Mouse (Mus musculus) CH12.LX (cell line): Measurements from ENCODE around the gene Gm45623. TPM values are rescaled to one million over a fixed set of nuclear protein-coding genes. Genes with fewer than 3 reads are reported as not detected.

Experiments used
- DNase-seq: peaks from one replicate; pipeline ENCODE4 v3.0.0-alpha.2; 2013; ENCODE audit errors: extremely low read depth
- H3K27ac ChIP-seq: 2 replicates; pipeline ENCODE4 v1.5.1; 2012; ENCODE audit warnings: low read depth, mild to moderate bottlenecking, control low read depth, moderate library complexity; ENCODE audit not compliant: insufficient read depth
- H3K27me3 ChIP-seq: replicated peaks from 2 replicates; pipeline ENCODE3; 2012; ENCODE audit warnings: inconsistent platforms
- H3K36me3 ChIP-seq, 2 experiments: replicated peaks in 1 of 2; 2 replicates each; pipeline versions ENCODE3 to v1.6.1; 2012; ENCODE audit warnings: inconsistent platforms in 1 of 2, low read length in 1 of 2, mild to moderate bottlenecking in 1 of 2, mixed read lengths in 1 of 2, moderate library complexity in 1 of 2; ENCODE audit not compliant: control insufficient read depth in 1 of 2, insufficient read depth in 1 of 2
- H3K4me1 ChIP-seq, 2 experiments: 2 replicates each; pipeline ENCODE4 v1.6.1; 2012; ENCODE audit warnings: inconsistent platforms in 1 of 2, moderate library complexity in 1 of 2; ENCODE audit not compliant: insufficient read depth in 2 of 2, control insufficient read depth in 1 of 2
- H3K4me2 ChIP-seq: 2 replicates; pipeline ENCODE4 v1.6.1; 2012; ENCODE audit warnings: low read depth, mild to moderate bottlenecking, control low read depth; ENCODE audit not compliant: poor library complexity, insufficient read depth, severe bottlenecking
- H3K4me3 ChIP-seq, 3 experiments: fragments of 150-350 bp in 1 of 3; sonication (generic) in 1 of 3; replicated peaks in 1 of 3; 2 replicates each; pipeline versions ENCODE3 to v1.5.1; 2011 to 2012; ENCODE audit warnings: low read depth in 2 of 3, low read length in 2 of 3, mild to moderate bottlenecking in 2 of 3, moderate library complexity in 2 of 3, control low read depth in 1 of 3, improper control_type of control experiment in 1 of 3, inconsistent platforms in 1 of 3, mixed read lengths in 1 of 3; ENCODE audit not compliant: poor library complexity in 1 of 3
- H3K79me2 ChIP-seq: replicated peaks from 2 replicates; pipeline ENCODE4 v1.6.1; 2012; ENCODE audit warnings: mild to moderate bottlenecking, moderate library complexity; ENCODE audit not compliant: control insufficient read depth, poor library complexity, insufficient read depth, severe bottlenecking; ENCODE audit errors: extremely low read depth
- H3K9ac ChIP-seq: 2 replicates; pipeline ENCODE4 v1.6.1; 2012; ENCODE audit warnings: low read depth, mild to moderate bottlenecking, control low read depth, moderate library complexity; ENCODE audit not compliant: insufficient read depth
- H3K9me3 ChIP-seq: replicated peaks from 2 replicates; pipeline ENCODE3; 2012; ENCODE audit warnings: low read length, inconsistent platforms, mixed read lengths
- BHLHE40 ChIP-seq: IDR thresholded peaks from 2 replicates; pipeline ENCODE4 v1.6.1; 2011; ENCODE audit warnings: mild to moderate bottlenecking, low read depth, low read length, improper control_type of control experiment
- CHD2 ChIP-seq: IDR thresholded peaks from 2 replicates; pipeline ENCODE4 v1.6.1; 2011; ENCODE audit warnings: low read length, improper control_type of control experiment
- CTCF ChIP-seq, 2 experiments: IDR thresholded peaks in 1 of 2; conservative IDR thresholded peaks in 1 of 2; 2 replicates each; pipeline ENCODE4 v1.5.1; 2011 to 2012; ENCODE audit warnings: low read depth in 2 of 2, low read length in 2 of 2, improper control_type of control experiment in 1 of 2, inconsistent platforms in 1 of 2, mild to moderate bottlenecking in 1 of 2, moderate library complexity in 1 of 2
- E2F4 ChIP-seq: IDR thresholded peaks from 2 replicates; pipeline ENCODE4 v1.6.1; 2011; ENCODE audit warnings: low read depth, low read length, improper control_type of control experiment; ENCODE audit not compliant: insufficient replicate concordance
- EP300 ChIP-seq: IDR thresholded peaks from 2 replicates; pipeline ENCODE4 v1.6.1; 2011; ENCODE audit warnings: low read length, improper control_type of control experiment
- KAT2A ChIP-seq: IDR thresholded peaks from 2 replicates; pipeline ENCODE4 v1.6.1; 2012; ENCODE audit warnings: low read length, improper control_type of control experiment, inconsistent platforms; ENCODE audit not compliant: insufficient replicate concordance
- MAFK ChIP-seq: IDR thresholded peaks from 2 replicates; pipeline ENCODE4 v1.6.1; 2011; ENCODE audit warnings: low read length, improper control_type of control experiment; ENCODE audit not compliant: insufficient replicate concordance
- MEF2A ChIP-seq: IDR thresholded peaks from 2 replicates; pipeline ENCODE4 v1.6.1; 2014; ENCODE audit warnings: low read depth, mild to moderate bottlenecking, inconsistent platforms, low read length, improper control_type of control experiment, borderline replicate concordance
- MXI1 ChIP-seq: IDR thresholded peaks from 2 replicates; pipeline ENCODE4 v1.6.1; 2011; ENCODE audit warnings: mild to moderate bottlenecking, low read depth, low read length, improper control_type of control experiment
- PAX5 ChIP-seq: IDR thresholded peaks from 2 replicates; pipeline ENCODE4 v1.6.1; 2012; ENCODE audit warnings: low read length, inconsistent platforms, mixed read lengths
- RCOR1 ChIP-seq: conservative IDR thresholded peaks from 2 replicates; pipeline ENCODE4 v1.6.1; 2012; ENCODE audit warnings: low read depth, mild to moderate bottlenecking, inconsistent platforms, low read length, improper control_type of control experiment
- SIN3A ChIP-seq: IDR thresholded peaks from 2 replicates; pipeline ENCODE4 v1.6.1; 2012; ENCODE audit warnings: low read length, improper control_type of control experiment, inconsistent platforms
- TBP ChIP-seq: conservative IDR thresholded peaks from 2 replicates; pipeline ENCODE4 v1.6.1; 2011; ENCODE audit warnings: low read depth, low read length, improper control_type of control experiment
- TCF12 ChIP-seq: IDR thresholded peaks from 2 replicates; pipeline ENCODE4 v1.6.1; 2014; ENCODE audit warnings: low read depth, mild to moderate bottlenecking, inconsistent platforms, low read length, improper control_type of control experiment
- USF1 ChIP-seq: IDR thresholded peaks from 2 replicates; pipeline ENCODE4 v1.6.1; 2014; ENCODE audit warnings: low read depth, mild to moderate bottlenecking, inconsistent platforms, low read length, improper control_type of control experiment
- ZC3H11A ChIP-seq: IDR thresholded peaks from 2 replicates; pipeline ENCODE4 v1.6.1; 2012; ENCODE audit warnings: low read depth, mild to moderate bottlenecking, inconsistent platforms, low read length, improper control_type of control experiment
- ZKSCAN1 ChIP-seq: IDR thresholded peaks from 2 replicates; pipeline ENCODE4 v1.6.1; 2012; ENCODE audit warnings: low read depth, inconsistent platforms, low read length, improper control_type of control experiment, borderline replicate concordance
- ZMIZ1 ChIP-seq: IDR thresholded peaks from 2 replicates; pipeline ENCODE4 v1.6.1; 2012; ENCODE audit warnings: low read depth, mild to moderate bottlenecking, inconsistent platforms, low read length, improper control_type of control experiment
- ZNF384 ChIP-seq: IDR thresholded peaks from 2 replicates; pipeline ENCODE4 v1.6.1; 2012; ENCODE audit warnings: low read depth, low read length, improper control_type of control experiment, inconsistent platforms
- dilution Hi-C: fragments of 300-500 bp; cut with MboI; formaldehyde crosslinking; loops from 2 replicates; pipeline ENCODE4 v1.14.3; 2020; ENCODE audit warnings: low sequenced_read_pairs; ENCODE audit not compliant: extremely low pct_unique_long_range_greater_than_20kb, extremely low pct_ligation_motif_present
- in situ Hi-C: fragments of 300-500 bp; cut with MboI; formaldehyde crosslinking; loops from 3 replicates; pipeline ENCODE4 v1.14.3; 2019; ENCODE audit warnings: low sequenced_read_pairs, low pct_ligation_motif_present, low pct_unique_long_range_greater_than_20kb, mixed read lengths
- polyA plus RNA-seq: library from polyadenylated mRNA; unstranded; fragments of >175 nt; gene quantifications from 2 replicates; pipeline ENCODE4 v1.2.1, GENCODE M21; 2012; ENCODE audit warnings: low read depth; ENCODE audit not compliant: insufficient read length
- total RNA-seq, 2 experiments: library from RNA; depleted of rRNA; stranded (reverse); fragments of 300-350 nt in 1 of 2; fragments of >200 nt in 1 of 2; gene quantifications; 2 replicates each; pipeline ENCODE4 v1.2.3; 2012 to 2014

The Gm45623 gene
- total and polyA plus RNA-seq, 3 experiments, result not detected

- no peak for TF ChIP-seq ZKSCAN1
- 0 out of 2 replicates have a peak, but pooled peaks have one; percentile 11 for TF ChIP-seq MAFK
- dilution Hi-C loops, result no loop called here
- Histone ChIP-seq H3K27me3 (no peaks in the 10 kb centered on the region), H3K9me3 (no peaks in the 10 kb centered on the region), H3K27ac (no peak overlapping the region), H3K4me2 (no peak overlapping the region), H3K4me1 (no peaks in the 10 kb centered on the region), H3K9ac (no peak overlapping the region), H3K79me2 (no peaks in the 10 kb centered on the region), H3K36me3 (peaks cover under 1 to 6% of the 10 kb centered on the region in 2 experiments), H3K4me3 (no peak overlapping the region)
- no peak for DNase-seq
- in situ Hi-C loops, result no loop called here
Observed at GRCm38 (mm10) chr13:56746739-56747532, 6.7 kb downstream of the Gm45623 start.

DNA sequence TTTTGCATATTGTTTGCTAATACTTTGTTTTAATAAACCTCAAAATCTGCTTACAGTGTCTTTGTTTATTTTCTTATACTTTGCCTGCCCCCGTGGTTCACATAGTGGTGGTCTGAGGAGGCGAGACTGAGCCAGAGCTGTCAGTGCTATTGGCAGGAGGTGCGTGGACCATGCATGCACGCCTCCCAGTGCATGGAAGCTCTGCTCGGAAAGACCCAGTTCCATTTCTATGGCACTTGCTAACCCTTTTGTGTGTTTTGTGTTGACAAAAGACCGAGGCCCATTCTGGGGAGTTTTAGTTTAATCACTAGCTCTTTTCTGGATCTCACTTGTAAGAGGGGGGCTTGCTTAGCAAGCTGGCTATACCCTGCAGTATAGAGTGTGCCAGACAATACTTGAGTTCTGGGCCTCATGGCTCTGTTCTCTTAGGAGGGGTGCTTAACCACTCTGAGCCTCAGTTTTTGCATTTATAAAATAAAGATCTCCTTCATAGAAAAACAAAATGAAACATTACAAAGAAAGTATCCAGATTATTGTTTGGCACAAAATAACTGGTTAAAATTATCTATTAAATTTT lies 11.2 kb downstream of the Gm45623 start:
- Histone ChIP-seq H3K9ac (no peak overlapping the region), H3K9me3 (no peaks in the 10 kb centered on the region), H3K4me1 (no peaks in the 10 kb centered on the region), H3K4me2 (no peak overlapping the region), H3K4me3 (no peak overlapping the region), H3K27me3 (no peaks in the 10 kb centered on the region), H3K36me3 (peaks cover 17 to 40% of the 10 kb centered on the region in 2 experiments), H3K79me2 (no peaks in the 10 kb centered on the region), H3K27ac (no peak overlapping the region)
- TF ChIP-seq PAX5, result no peak
- no peak for TF ChIP-seq TCF12
- no peak for TF ChIP-seq ZNF384
- no peak for TF ChIP-seq ZMIZ1
- no peak for TF ChIP-seq MEF2A
- TF ChIP-seq USF1, result no peak
- TF ChIP-seq CTCF (conservative IDR thresholded peaks at IDR 0.05 in 1 of 2, IDR thresholded peaks at IDR 0.05 in 1 of 2; ENCODE audit: low read depth in 2 of 2, low read length in 2 of 2), result no peak
- no peak for TF ChIP-seq E2F4
- TF ChIP-seq KAT2A, result no peak
- no peak for TF ChIP-seq SIN3A
- no peak for TF ChIP-seq ZC3H11A
- no peak for TF ChIP-seq TBP
- no peak for TF ChIP-seq CHD2
- no peak for TF ChIP-seq BHLHE40
- TF ChIP-seq EP300, result no peak
- TF ChIP-seq RCOR1, result no peak
- TF ChIP-seq ZKSCAN1, result no peak
- no peak for TF ChIP-seq MXI1
- dilution Hi-C loops (no loop called here), in situ Hi-C loops (no loop called here)
- no peak for DNase-seq
